Mouse (Mus musculus): ENCODE data around the gene Npas2. TPM values are rescaled to one million over a fixed set of nuclear protein-coding genes. Genes with fewer than 3 reads are reported as not detected.

Npas2 gene
- total and polyA plus RNA-seq, 3 experiments, result not detected

- Histone ChIP-seq H3K4me3 (ENCODE audit: control insufficient read depth in 1 of 2, insufficient read depth in 1 of 2, low read depth in 2 of 2, low read length in 2 of 2) (peak overlapping the region; percentile 13 to 32; a peak in 1 of 4 replicates), H3K27ac (ENCODE audit: control insufficient read depth, low read depth, low read length) (no peak overlapping the region), H3K9ac (ENCODE audit: control insufficient read depth, low read depth, low read length, poor library complexity, severe bottlenecking) (peak overlapping the region; percentile 18; the same call in 1 of the 2 replicates), H3K36me3 (ENCODE audit: control insufficient read depth in 1 of 2, insufficient read depth in 2 of 2, low read length in 2 of 2) (peaks cover 0 to 3% of the 10 kb centered on the region in 2 experiments; a peak in 1 of 4 replicates), H3K27me3 (ENCODE audit: control insufficient read depth in 1 of 2, insufficient read depth in 2 of 2, low read length in 2 of 2) (no peaks in the 10 kb centered on the region), H3K4me1 (ENCODE audit: control insufficient read depth in 1 of 2, insufficient read depth in 2 of 2, low read length in 2 of 2) (peaks cover 6 to 8% of the 10 kb centered on the region in 2 experiments), H3K9me3 (replicated peaks; ENCODE audit: insufficient read depth, low read length) (no peaks in the 10 kb centered on the region), H3K79me2 (ENCODE audit: control insufficient read depth, insufficient read depth, low read length, poor library complexity) (no peaks in the 10 kb centered on the region)
- no peak for TF ChIP-seq MEF2A (IDR thresholded peaks at IDR 0.05; ENCODE audit: extremely low read depth, insufficient replicate concordance, low read depth, low read length, poor library complexity, severe bottlenecking)
- TF ChIP-seq ELF1 (IDR thresholded peaks at IDR 0.05; ENCODE audit: low read depth, low read length), result 0 out of 2 replicates have a peak, but pooled peaks have one; percentile 46
- TF ChIP-seq MAZ (IDR thresholded peaks at IDR 0.05; ENCODE audit: low read depth, low read length), result peak; percentile 74; the same call in 1 of the 2 replicates
- TF ChIP-seq SIN3A (IDR thresholded peaks at IDR 0.05; ENCODE audit: low read length), result 0 out of 2 replicates have a peak, but pooled peaks have one; percentile 32
- TF ChIP-seq RCOR1 (IDR thresholded peaks at IDR 0.05; ENCODE audit: low read depth, low read length), result no peak
- DNase-seq (ENCODE audit: low read depth, low spot score), result peak; percentile 76
These were observed 215.1 kb downstream of the Npas2 start for GRCm38 (mm10) chr1:39408668-39409067.

GRCm38 (mm10) chr1:39410085-39410821, 216.7 kb downstream of the Npas2 start:
- peaks cover 5 to 6% of the 10 kb centered on the region in 2 experiments for H3K4me1 ChIP-seq (ENCODE audit: control insufficient read depth in 1 of 2, insufficient read depth in 2 of 2, low read length in 2 of 2)
- no peaks in the 10 kb centered on the region for H3K9me3 ChIP-seq (replicated peaks; ENCODE audit: insufficient read depth, low read length)
- TF ChIP-seq CTCF (IDR thresholded peaks at IDR 0.05 in 2 of 3, conservative IDR thresholded peaks at IDR 0.05 in 1 of 3; ENCODE audit: control insufficient read depth in 1 of 3, insufficient read depth in 1 of 3, low read depth in 2 of 3, low read length in 3 of 3, poor library complexity in 1 of 3, severe bottlenecking in 1 of 3), result no peak
- H3K79me2 ChIP-seq (ENCODE audit: control insufficient read depth, insufficient read depth, low read length, poor library complexity), result no peaks in the 10 kb centered on the region
- no peak overlapping the region for H3K9ac ChIP-seq (ENCODE audit: control insufficient read depth, low read depth, low read length, poor library complexity, severe bottlenecking)
- H3K27ac ChIP-seq (ENCODE audit: control insufficient read depth, low read depth, low read length), result no peak overlapping the region
- DNase-seq (ENCODE audit: low read depth, low spot score), result no peak
- H3K27me3 ChIP-seq (ENCODE audit: control insufficient read depth in 1 of 2, insufficient read depth in 2 of 2, low read length in 2 of 2), result no peaks in the 10 kb centered on the region
- H3K4me3 ChIP-seq (ENCODE audit: control insufficient read depth in 1 of 2, insufficient read depth in 1 of 2, low read depth in 2 of 2, low read length in 2 of 2), result no peak overlapping the region
- peaks cover 0 to 3% of the 10 kb centered on the region in 2 experiments; a peak in 1 of 4 replicates for H3K36me3 ChIP-seq (ENCODE audit: control insufficient read depth in 1 of 2, insufficient read depth in 2 of 2, low read length in 2 of 2)

Other genes starting within 250 kb of the Npas2 start
- 44.0 and 52.5 TPM in 2 replicates for gene Pdcl3, start 208.1 kb upstream of the Npas2 start, total RNA-seq (2012; rRNA removed)
- 100 to 1,000 TPM in 1 of 2 experiments, 10 to 100 TPM in 1; 71.5 to 236 TPM for gene Pdcl3, start 208.1 kb upstream of the Npas2 start, polyA plus RNA-seq (2012; ENCODE audit: insufficient read depth in 1 of 2, insufficient read length in 2 of 2, low read depth in 1 of 2, low replicate concordance in 2 of 2, missing spikeins in 1 of 2)
- gene Rpl31, start 174.1 kb downstream of the Npas2 start, total RNA-seq (2012; rRNA removed), result 2,001 and 2,111 TPM in 2 replicates
- 100 to 1,000 TPM in 1 of 2 experiments, not detected in 1; 848 TPM for gene Rpl31, start 174.1 kb downstream of the Npas2 start, polyA plus RNA-seq (2012; ENCODE audit: insufficient read depth in 1 of 2, insufficient read length in 2 of 2, low read depth in 1 of 2, low replicate concordance in 2 of 2, missing spikeins in 1 of 2)

All from MEL (cell line).